Mouse (Mus musculus) embryonic fibroblast, embryonic 13.5 days (primary cell): ENCODE data around the gene Pros1. TPM values are rescaled to one million over a fixed set of nuclear protein-coding genes. Genes with fewer than 3 reads are reported as not detected.
A peak's percentile ranks its signal among the peaks of the same experiment; 100 is the strongest.

Source experiments
- H3K27ac ChIP-seq: 2 replicates; pipeline ENCODE4 v1.5.1; 2012; ENCODE audit warnings: low read length, control low read depth, inconsistent platforms; ENCODE audit not compliant: insufficient read depth
- H3K4me1 ChIP-seq: 2 replicates; pipeline ENCODE4 v1.6.1; 2011; ENCODE audit warnings: low read length; ENCODE audit not compliant: control insufficient read depth, insufficient read depth
- H3K4me3 ChIP-seq: 2 replicates; pipeline ENCODE4 v1.5.1; 2011; ENCODE audit warnings: mild to moderate bottlenecking, control low read depth, low read length; ENCODE audit not compliant: insufficient read depth
- CTCF ChIP-seq: IDR thresholded peaks from 2 replicates; pipeline ENCODE4 v1.5.1; 2011; ENCODE audit warnings: mild to moderate bottlenecking, control low read depth, low read length, moderate library complexity, borderline replicate concordance; ENCODE audit not compliant: insufficient read depth
- POLR2A ChIP-seq: IDR thresholded peaks from 2 replicates; pipeline ENCODE4 v1.6.1; 2011; ENCODE audit warnings: low read depth, mild to moderate bottlenecking, control low read depth, low read length, moderate library complexity
- polyA plus RNA-seq: library from polyadenylated mRNA; stranded (reverse); fragments of >200 nt; gene quantifications from 2 replicates; pipeline ENCODE4 v1.2.4, GENCODE M21; 2011; ENCODE audit warnings: low read depth; ENCODE audit not compliant: missing spikeins, insufficient read length

Gene Pros1
- polyA plus RNA-seq: 103 and 119 TPM in 2 replicates

- TF ChIP-seq CTCF (no peak), POLR2A (peak; percentile 90)
- Histone ChIP-seq H3K27ac (peak within 1 kb of the TSS; percentile 67), H3K4me3 (peak within 1 kb of the TSS; percentile 89), H3K4me1 (no peaks in the 10 kb centered on the region; the same call in 1 of the 2 replicates)
These were observed at the start of gene Pros1 for GRCm38 (mm10) chr16:62854191-62855068. Gene Pros1, plus strand, starts transcription at chr16:62854307.

- H3K4me1 ChIP-seq: no peaks in the 10 kb centered on the region
- H3K27ac ChIP-seq: no peak overlapping the region
- TF ChIP-seq POLR2A (no peak), CTCF (no peak)
- no peak overlapping the region for H3K4me3 ChIP-seq
These were observed 49.5 kb upstream of the Pros1 start for GRCm38 (mm10) chr16:62804621-62805020.

GRCm38 (mm10) chr16:62807249-62807979, 46.7 kb upstream of the Pros1 start:
- H3K4me3 ChIP-seq: no peak overlapping the region
- TF ChIP-seq CTCF: no peak
- TF ChIP-seq POLR2A: no peak
- no peaks in the 10 kb centered on the region for H3K4me1 ChIP-seq
- H3K27ac ChIP-seq: no peak overlapping the region

- Histone ChIP-seq H3K27ac (no peak overlapping the region), H3K4me1 (no peaks in the 10 kb centered on the region), H3K4me3 (no peak overlapping the region)
- TF ChIP-seq POLR2A (no peak), CTCF (no peak)
These were observed 43.3 kb upstream of the Pros1 start for GRCm38 (mm10) chr16:62810855-62811254.

- no peak overlapping the region for H3K27ac ChIP-seq
- no peak overlapping the region for H3K4me3 ChIP-seq
- H3K4me1 ChIP-seq: no peaks in the 10 kb centered on the region
- no peak for TF ChIP-seq POLR2A
- no peak for TF ChIP-seq CTCF
These were observed 40.3 kb upstream of the Pros1 start for GRCm38 (mm10) chr16:62813790-62814189.

- no peak for TF ChIP-seq POLR2A
- TF ChIP-seq CTCF: no peak
- Histone ChIP-seq H3K4me1 (no peaks in the 10 kb centered on the region), H3K4me3 (no peak within 1 kb of the TSS), H3K27ac (no peak within 1 kb of the TSS)
These were observed 39.6 kb upstream of the Pros1 start, which contains the start of gene Stx19 for GRCm38 (mm10) chr16:62814491-62814890. Gene Stx19, plus strand, starts transcription at chr16:62814676.

- Histone ChIP-seq H3K4me3 (no peak overlapping the region), H3K27ac (no peak overlapping the region), H3K4me1 (no peaks in the 10 kb centered on the region)
- TF ChIP-seq CTCF (no peak), POLR2A (no peak)
These were observed 31.6 kb upstream of the Pros1 start for GRCm38 (mm10) chr16:62822472-62822871.

GRCm38 (mm10) chr16:62826156-62827001, 27.7 kb upstream of the Pros1 start:
- Histone ChIP-seq H3K27ac (no peak overlapping the region), H3K4me3 (no peak overlapping the region), H3K4me1 (no peaks in the 10 kb centered on the region)
- TF ChIP-seq POLR2A (no peak), CTCF (no peak)

- no peak overlapping the region for H3K27ac ChIP-seq
- H3K4me3 ChIP-seq: no peak overlapping the region
- no peaks in the 10 kb centered on the region for H3K4me1 ChIP-seq
- no peak for TF ChIP-seq CTCF
- TF ChIP-seq POLR2A: no peak
These were observed 22.1 kb upstream of the Pros1 start for GRCm38 (mm10) chr16:62832027-62832426.
